Mouse (Mus musculus): ENCODE data around the gene Atg10. TPM values are rescaled to one million over a fixed set of nuclear protein-coding genes. Genes with fewer than 3 reads are reported as not detected.

Atg10 gene
- total and polyA plus RNA-seq, 2 experiments from 2014 or later = 3.2 to 13.2 TPM

GRCm38 (mm10) chr13:91090861-91091730, 132.7 kb downstream of the Atg10 start:
- Histone ChIP-seq H3K9me3 (ENCODE audit: low read length) (no peaks in the 10 kb centered on the region), H3K36me3 (ENCODE audit: insufficient read depth, low read length) (no peaks in the 10 kb centered on the region), H3K9ac (replicated peaks; ENCODE audit: low read length, poor library complexity, severe bottlenecking) (no peak overlapping the region), H3K27ac (ENCODE audit: low read depth, low read length) (no peak overlapping the region), H3K4me2 (ENCODE audit: low read depth, low read length, poor library complexity, severe bottlenecking) (no peak overlapping the region), H3K4me1 (ENCODE audit: insufficient read depth, low read length) (peaks cover 6% of the 10 kb centered on the region; the same call in 1 of the 2 replicates), H3K27me3 (ENCODE audit: insufficient read depth, low read length) (no peaks in the 10 kb centered on the region), H3K4me3 (ENCODE audit: low read depth, low read length) (no peak overlapping the region)
- WGBS = 73% methylated on average over 4 of the region's 4 CpGs
- no peak for DNase-seq (ENCODE audit: low spot score)
- no peak for TF ChIP-seq CTCF (IDR thresholded peaks at IDR 0.05)
- ATAC-seq (ENCODE audit: low FRiP score) = no peak

- H3K27me3 ChIP-seq (ENCODE audit: insufficient read depth, low read length) = no peaks in the 10 kb centered on the region
- H3K9me3 ChIP-seq (ENCODE audit: low read length) = no peaks in the 10 kb centered on the region
- no peak overlapping the region for H3K9ac ChIP-seq (replicated peaks; ENCODE audit: low read length, poor library complexity, severe bottlenecking)
- no peaks in the 10 kb centered on the region for H3K36me3 ChIP-seq (ENCODE audit: insufficient read depth, low read length)
- no peak overlapping the region for H3K4me3 ChIP-seq (ENCODE audit: low read depth, low read length)
- TF ChIP-seq CTCF (IDR thresholded peaks at IDR 0.05) = no peak
- H3K27ac ChIP-seq (ENCODE audit: low read depth, low read length) = no peak overlapping the region
- WGBS = 88% methylated on average over 12 of the region's 12 CpGs
- ATAC-seq (ENCODE audit: low FRiP score) (no peak), DNase-seq (ENCODE audit: low spot score) (no peak)
- H3K4me2 ChIP-seq (ENCODE audit: low read depth, low read length, poor library complexity, severe bottlenecking) = no peak overlapping the region
- no peaks in the 10 kb centered on the region for H3K4me1 ChIP-seq (ENCODE audit: insufficient read depth, low read length)
Observed at GRCm38 (mm10) chr13:91086361-91086900, 137.3 kb downstream of the Atg10 start.

GRCm38 (mm10) chr13:91072351-91072750, 151.4 kb downstream of the Atg10 start:
- Histone ChIP-seq H3K36me3 (ENCODE audit: insufficient read depth, low read length) (no peaks in the 10 kb centered on the region), H3K4me3 (ENCODE audit: low read depth, low read length) (no peak overlapping the region), H3K27ac (ENCODE audit: low read depth, low read length) (no peak overlapping the region), H3K4me1 (ENCODE audit: insufficient read depth, low read length) (no peaks in the 10 kb centered on the region), H3K27me3 (ENCODE audit: insufficient read depth, low read length) (no peaks in the 10 kb centered on the region), H3K4me2 (ENCODE audit: low read depth, low read length, poor library complexity, severe bottlenecking) (no peak overlapping the region), H3K9ac (replicated peaks; ENCODE audit: low read length, poor library complexity, severe bottlenecking) (no peak overlapping the region), H3K9me3 (ENCODE audit: low read length) (no peaks in the 10 kb centered on the region)
- DNase-seq (ENCODE audit: low spot score) (no peak), ATAC-seq (ENCODE audit: low FRiP score) (no peak)
- WGBS = 93% methylated on average over 2 of the region's 2 CpGs
- no peak for TF ChIP-seq CTCF (IDR thresholded peaks at IDR 0.05)

- Histone ChIP-seq H3K4me2 (ENCODE audit: low read depth, low read length, poor library complexity, severe bottlenecking) (no peak overlapping the region), H3K36me3 (ENCODE audit: insufficient read depth, low read length) (no peaks in the 10 kb centered on the region), H3K9ac (replicated peaks; ENCODE audit: low read length, poor library complexity, severe bottlenecking) (no peak overlapping the region), H3K9me3 (ENCODE audit: low read length) (no peaks in the 10 kb centered on the region), H3K27me3 (ENCODE audit: insufficient read depth, low read length) (no peaks in the 10 kb centered on the region), H3K4me3 (ENCODE audit: low read depth, low read length) (no peak overlapping the region), H3K4me1 (ENCODE audit: insufficient read depth, low read length) (no peaks in the 10 kb centered on the region), H3K27ac (ENCODE audit: low read depth, low read length) (no peak overlapping the region)
- ATAC-seq (ENCODE audit: low FRiP score) = no peak; the same call in 1 of the 2 replicates
- 93% methylated on average over 5 of the region's 5 CpGs for WGBS
- DNase-seq (ENCODE audit: low spot score) = no peak
- no peak for TF ChIP-seq CTCF (IDR thresholded peaks at IDR 0.05)
Observed at GRCm38 (mm10) chr13:91060871-91061270, 162.9 kb downstream of the Atg10 start.

GRCm38 (mm10) chr13:91048171-91048570, 175.6 kb downstream of the Atg10 start:
- H3K4me2 ChIP-seq (ENCODE audit: low read depth, low read length, poor library complexity, severe bottlenecking) = no peak overlapping the region
- H3K36me3 ChIP-seq (ENCODE audit: insufficient read depth, low read length) = no peaks in the 10 kb centered on the region
- ATAC-seq (ENCODE audit: low FRiP score) = no peak
- 85% methylated on average over 4 of the region's 4 CpGs for WGBS
- TF ChIP-seq CTCF (IDR thresholded peaks at IDR 0.05) = no peak
- no peaks in the 10 kb centered on the region for H3K4me1 ChIP-seq (ENCODE audit: insufficient read depth, low read length)
- 0 out of 2 replicates have a peak, but pooled peaks cover 3% of the 10 kb centered on the region for H3K9me3 ChIP-seq (ENCODE audit: low read length)
- H3K9ac ChIP-seq (replicated peaks; ENCODE audit: low read length, poor library complexity, severe bottlenecking) = no peak overlapping the region
- no peak for DNase-seq (ENCODE audit: low spot score)
- no peaks in the 10 kb centered on the region for H3K27me3 ChIP-seq (ENCODE audit: insufficient read depth, low read length)
- H3K27ac ChIP-seq (ENCODE audit: low read depth, low read length) = no peak overlapping the region
- H3K4me3 ChIP-seq (ENCODE audit: low read depth, low read length) = no peak overlapping the region

- no peak for TF ChIP-seq CTCF (IDR thresholded peaks at IDR 0.05)
- Histone ChIP-seq H3K27ac (ENCODE audit: low read depth, low read length) (no peak overlapping the region), H3K4me2 (ENCODE audit: low read depth, low read length, poor library complexity, severe bottlenecking) (no peak overlapping the region), H3K27me3 (ENCODE audit: insufficient read depth, low read length) (no peaks in the 10 kb centered on the region), H3K9ac (replicated peaks; ENCODE audit: low read length, poor library complexity, severe bottlenecking) (no peak overlapping the region), H3K4me3 (ENCODE audit: low read depth, low read length) (no peak overlapping the region), H3K36me3 (ENCODE audit: insufficient read depth, low read length) (no peaks in the 10 kb centered on the region), H3K4me1 (ENCODE audit: insufficient read depth, low read length) (no peaks in the 10 kb centered on the region), H3K9me3 (ENCODE audit: low read length) (0 out of 2 replicates have a peak, but pooled peaks cover under 1% of the 10 kb centered on the region)
- WGBS = 90% methylated on average over 5 of the region's 5 CpGs
- ATAC-seq (ENCODE audit: low FRiP score) (no peak), DNase-seq (ENCODE audit: low spot score) (no peak)
Observed at GRCm38 (mm10) chr13:91046851-91047250, 176.9 kb downstream of the Atg10 start.
